Mouse (Mus musculus) embryonic stem cell, embryonic (primary cell): Measurements from ENCODE around the gene Smok2b.
"Not testable (repeated sequence)": the region's sequence is repeated elsewhere in the genome, so short reads cannot be mapped to it uniquely, and the experiment has no call there.

Experiments
- CTCF ChIA-PET, 4 experiments: fragments of 300-600 bp in 2 of 4; fragments of 350-600 bp in 2 of 4; sonication (Branson Sonifier 250); formaldehyde crosslinking; loops; one replicate each; lab custom pipeline; 2022; ENCODE audit warnings: inconsistent platforms in 2 of 4; lab: Charles Lee
- POLR2A ChIA-PET, 4 experiments: fragments of 300-600 bp in 2 of 4; fragments of 350-600 bp in 2 of 4; sonication (Branson Sonifier 250); formaldehyde crosslinking; loops; one replicate each; lab custom pipeline; 2022; ENCODE audit warnings: antibody characterized with exemption in 4 of 4, inconsistent platforms in 1 of 4; lab: Charles Lee

Smok2b gene

DNA sequence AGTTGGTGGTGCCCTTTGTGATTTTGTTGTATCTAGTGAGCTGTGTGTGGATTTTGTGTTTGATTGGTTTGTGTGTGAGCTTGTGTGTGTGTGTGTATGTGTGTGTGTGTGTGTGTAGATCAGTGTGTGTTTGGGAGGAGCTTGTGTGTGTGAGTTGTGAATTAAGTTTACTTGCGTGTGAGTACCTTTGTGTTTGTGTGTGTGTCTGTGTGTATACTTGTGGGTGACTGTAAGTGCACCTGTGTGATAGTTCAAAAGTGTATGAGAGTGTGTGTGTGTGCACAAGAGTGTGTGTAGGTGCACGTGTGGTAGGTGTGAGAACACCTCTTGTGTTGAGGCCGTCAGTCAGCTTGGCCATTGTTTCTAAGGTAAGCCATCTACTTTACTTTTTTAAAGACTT lies 9.2 kb upstream of the Smok2b start, which contains the start of gene Smok2a:
TSS of gene Smok2a (plus strand) at position 301 of the 400 bp plus-strand sequence.
- ChIA-PET CTCF (no interaction called here), POLR2A (interaction anchor here in 1 of 4 experiments (1.0 kb wide), 1 partner anchor 117 kb away, joined by 3 read pairs; no protein-coding TSS in a partner anchor)

DNA sequence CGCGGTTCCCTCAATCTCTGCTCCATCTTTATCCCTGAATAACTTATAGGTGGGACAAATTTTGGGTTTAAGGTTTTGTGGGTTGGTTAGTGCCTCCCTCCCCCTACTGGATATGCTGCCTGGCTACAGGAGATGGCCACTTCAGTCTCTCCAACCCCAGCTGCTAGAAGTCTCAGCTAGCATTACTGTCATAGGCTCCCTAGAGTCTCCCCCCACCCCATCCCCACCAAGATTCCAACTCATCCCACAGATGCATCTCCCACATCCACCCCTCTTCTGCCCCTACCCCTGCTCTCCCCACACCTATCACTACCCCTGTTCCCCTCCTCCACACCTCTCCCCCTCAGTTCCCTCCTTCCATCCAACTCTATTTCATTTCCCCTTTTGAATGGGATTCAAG lies 8.1 kb upstream of the Smok2b start:
- CTCF ChIA-PET, POLR2A ChIA-PET: not testable (repeated sequence)

DNA sequence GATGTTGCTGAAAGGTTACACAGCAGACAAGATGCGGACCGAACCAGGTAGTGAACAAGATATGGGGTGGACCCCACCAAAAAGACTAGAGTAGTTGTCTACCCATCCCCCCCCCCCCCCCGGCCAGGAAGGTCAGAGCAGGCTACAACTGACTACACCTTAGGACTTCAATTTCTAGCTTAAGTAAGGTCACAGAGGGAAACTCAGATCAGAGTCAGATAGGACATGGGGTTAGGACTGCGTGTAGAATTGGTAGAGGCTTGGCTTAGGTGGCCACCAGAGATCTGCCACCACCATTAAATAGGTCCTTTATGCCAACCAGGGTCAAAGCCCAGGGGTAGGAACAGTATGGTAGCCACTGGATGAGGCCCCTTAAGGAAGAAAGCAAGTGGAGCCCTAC lies 9.4 kb downstream of the Smok2b start:
- POLR2A ChIA-PET, result interaction anchor here in 1 of 4 experiments (0.6 kb wide), 1 partner anchor 1153 kb away, joined by 3 read pairs; no protein-coding TSS in a partner anchor
- CTCF ChIA-PET, result not testable (repeated sequence)

DNA sequence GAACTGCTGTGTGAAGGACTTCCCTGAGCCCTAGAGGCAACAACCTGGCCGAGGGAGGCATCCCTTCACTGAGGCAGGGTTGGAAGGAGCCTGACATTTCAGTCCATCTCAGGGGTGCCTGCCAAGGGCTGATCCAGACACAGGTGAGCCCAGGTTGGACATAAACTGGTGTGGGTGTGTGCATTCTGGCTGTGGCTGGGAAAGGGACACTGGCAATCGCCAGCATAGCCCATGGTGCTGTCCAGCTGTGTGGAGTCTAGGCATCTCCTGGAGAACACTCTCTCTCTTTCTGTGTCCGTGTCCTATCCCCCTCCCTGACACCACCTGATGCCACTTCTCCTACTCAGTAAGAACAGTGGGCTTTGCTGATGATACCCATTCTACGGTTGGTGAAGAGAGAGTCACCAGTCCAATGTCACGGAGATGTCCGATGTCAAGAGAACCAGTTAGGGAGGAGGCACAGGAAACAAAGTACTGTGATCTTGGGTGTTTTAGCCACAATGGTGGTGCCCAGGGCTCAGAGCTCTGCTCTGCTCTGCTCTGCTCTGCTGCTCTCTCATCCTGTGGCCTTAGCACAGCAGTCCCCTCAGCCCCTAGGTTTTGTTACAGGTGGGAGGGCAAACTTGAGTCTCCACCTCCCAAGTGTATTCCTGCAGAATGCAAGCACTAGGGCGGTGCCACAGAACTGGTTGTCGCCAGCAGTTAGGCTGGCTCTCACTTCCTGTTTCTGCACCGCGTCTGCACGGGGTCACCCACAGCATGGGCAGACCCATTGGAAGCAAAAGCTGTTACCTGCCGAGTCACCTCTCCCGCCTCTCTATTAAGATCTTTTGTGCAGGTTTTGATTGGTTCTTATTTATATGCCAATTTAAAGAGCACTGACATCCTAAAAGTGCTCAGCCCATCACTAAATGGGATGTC lies 11.0 kb downstream of the Smok2b start:
- POLR2A ChIA-PET, result interaction anchor here in 1 of 4 experiments (0.5 kb wide), 1 partner anchor 301 kb away, joined by 3 read pairs; no protein-coding TSS in a partner anchor
- CTCF ChIA-PET, result not testable (repeated sequence)

DNA sequence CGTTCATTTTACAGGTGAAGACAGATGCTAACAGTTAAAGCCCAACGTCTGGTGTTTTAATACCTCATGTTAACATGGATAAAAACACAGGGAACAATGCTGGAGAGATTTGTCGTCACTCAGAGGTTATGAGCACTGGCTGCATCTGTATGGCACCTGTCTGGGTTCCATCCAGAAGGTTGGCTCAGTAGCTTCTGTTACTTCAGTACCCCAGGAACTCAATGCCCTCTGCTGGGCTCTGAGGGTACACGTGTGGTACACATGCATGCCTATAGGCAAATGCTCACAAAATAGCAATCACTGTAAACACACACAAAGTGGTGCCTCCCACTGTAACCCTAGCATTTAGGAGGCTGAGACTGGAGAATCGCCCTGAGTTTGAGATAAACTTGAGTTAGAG lies 24.7 kb downstream of the Smok2b start:
- CTCF ChIA-PET, POLR2A ChIA-PET: not testable (repeated sequence)
